Mouse (Mus musculus) adrenal gland, postnatal 14 days (tissue): Measurements from ENCODE around the gene Tmem63a. TPM values are rescaled to one million over a fixed set of nuclear protein-coding genes. Genes with fewer than 3 reads are reported as not detected.
"Not testable (repeated sequence)": the region's sequence is repeated elsewhere in the genome, so short reads cannot be mapped to it uniquely, and the experiment has no call there.

Experiments used
- DNase-seq: peaks from one replicate; pipeline ENCODE4 v3.0.0; 2021; ENCODE audit warnings: mixed read lengths
- total RNA-seq: library from RNA; stranded (reverse); gene quantifications from 2 replicates; pipeline ENCODE4 v1.2.3, GENCODE M21; 2021

Tmem63a gene
- total RNA-seq, 1 experiment from 2014 or later, result 44.4 TPM

- DNase-seq, result no peak
These were observed 15.9 kb upstream of the Tmem63a start for GRCm38 (mm10) chr1:180926286-180926685.

DNA sequence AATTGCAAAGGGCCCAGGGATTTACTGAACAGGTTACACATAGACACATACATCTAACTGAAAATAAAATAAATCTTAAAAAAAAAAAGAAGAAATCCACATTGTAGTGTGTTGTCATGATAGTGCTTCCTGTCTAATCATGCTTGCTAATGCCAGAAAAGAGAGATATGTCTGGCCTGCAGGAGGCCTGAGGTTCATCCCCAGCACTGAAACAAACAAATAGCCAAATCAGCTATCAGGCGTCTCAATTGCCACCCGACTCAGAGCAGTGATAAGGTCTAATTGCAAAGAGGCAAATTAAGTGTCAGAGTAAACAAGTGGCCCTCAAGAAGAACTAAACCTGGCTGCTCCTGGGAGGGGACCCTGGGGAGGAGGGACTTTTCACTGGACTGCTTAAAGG lies 12.5 kb upstream of the Tmem63a start:
- no peak for DNase-seq

DNA sequence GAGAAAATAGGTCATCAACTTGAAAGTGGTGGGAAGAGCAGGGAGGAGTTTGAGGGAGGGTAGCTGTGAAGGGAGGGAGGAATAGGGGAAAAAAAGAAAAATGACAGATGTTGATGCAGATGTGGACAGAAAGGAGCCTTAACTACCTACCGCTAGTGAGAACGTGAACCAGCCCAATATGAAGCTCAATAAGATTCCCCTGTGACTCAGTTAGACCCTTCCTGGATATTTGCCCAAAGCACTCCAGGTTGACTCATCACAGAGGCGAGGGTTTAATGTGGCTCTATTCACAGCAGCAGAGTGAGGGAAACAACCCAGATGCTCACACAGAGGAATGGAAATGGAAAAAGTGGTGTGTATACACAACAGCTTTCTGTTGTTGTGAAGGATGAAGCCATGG lies 11.0 kb upstream of the Tmem63a start:
- no peak for DNase-seq

- DNase-seq, result no peak
These were observed 8.5 kb upstream of the Tmem63a start for GRCm38 (mm10) chr1:180933659-180934058.

DNA sequence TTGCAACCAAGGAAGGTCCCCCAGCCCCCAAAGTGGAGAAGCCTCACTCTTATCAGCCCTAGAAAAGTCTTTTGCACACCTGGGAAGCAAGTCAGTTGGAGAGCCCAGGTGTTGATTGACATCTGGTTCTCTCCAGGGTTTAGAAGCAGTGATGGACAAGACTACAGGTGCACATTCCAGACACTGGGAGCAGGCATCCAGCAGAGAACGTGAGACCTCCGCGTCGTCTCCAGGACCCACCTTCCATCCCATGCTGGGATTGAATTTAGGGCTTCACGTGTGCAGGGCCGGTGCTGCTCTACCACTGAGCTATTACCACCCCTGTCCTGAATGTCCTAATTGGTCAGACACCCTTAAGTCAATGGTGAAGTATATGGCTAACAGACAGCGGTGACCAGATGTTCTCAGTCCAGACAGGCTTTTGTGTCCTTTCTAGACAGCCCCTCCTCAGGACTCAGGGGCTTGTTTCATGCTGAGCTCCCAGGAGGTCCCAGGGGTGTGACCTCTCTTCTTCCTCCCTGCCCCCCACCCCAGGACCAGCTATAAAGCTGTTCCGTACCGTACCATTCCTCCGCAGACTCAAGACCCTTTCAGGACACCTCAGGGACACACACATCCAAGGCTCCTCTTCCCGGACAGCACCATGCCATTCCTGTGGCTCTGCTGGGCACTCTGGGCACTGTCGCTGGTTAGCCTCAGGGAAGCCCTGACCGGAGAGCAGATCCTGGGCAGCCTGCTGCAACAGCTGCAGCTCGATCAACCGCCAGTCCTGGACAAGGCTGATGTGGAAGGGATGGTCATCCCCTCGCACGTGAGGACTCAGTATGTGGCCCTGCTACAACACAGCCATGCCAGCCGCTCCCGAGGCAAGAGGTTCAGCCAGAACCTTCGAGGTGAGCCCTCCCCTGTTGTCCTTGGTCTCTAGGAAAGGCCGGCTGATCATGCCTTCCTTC lies 7.4 kb upstream of the Tmem63a start, which contains the start of gene Lefty1:
Gene Lefty1, plus strand, starts transcription at position 556 of the 953 bp plus-strand sequence.
- no peak for DNase-seq

DNA sequence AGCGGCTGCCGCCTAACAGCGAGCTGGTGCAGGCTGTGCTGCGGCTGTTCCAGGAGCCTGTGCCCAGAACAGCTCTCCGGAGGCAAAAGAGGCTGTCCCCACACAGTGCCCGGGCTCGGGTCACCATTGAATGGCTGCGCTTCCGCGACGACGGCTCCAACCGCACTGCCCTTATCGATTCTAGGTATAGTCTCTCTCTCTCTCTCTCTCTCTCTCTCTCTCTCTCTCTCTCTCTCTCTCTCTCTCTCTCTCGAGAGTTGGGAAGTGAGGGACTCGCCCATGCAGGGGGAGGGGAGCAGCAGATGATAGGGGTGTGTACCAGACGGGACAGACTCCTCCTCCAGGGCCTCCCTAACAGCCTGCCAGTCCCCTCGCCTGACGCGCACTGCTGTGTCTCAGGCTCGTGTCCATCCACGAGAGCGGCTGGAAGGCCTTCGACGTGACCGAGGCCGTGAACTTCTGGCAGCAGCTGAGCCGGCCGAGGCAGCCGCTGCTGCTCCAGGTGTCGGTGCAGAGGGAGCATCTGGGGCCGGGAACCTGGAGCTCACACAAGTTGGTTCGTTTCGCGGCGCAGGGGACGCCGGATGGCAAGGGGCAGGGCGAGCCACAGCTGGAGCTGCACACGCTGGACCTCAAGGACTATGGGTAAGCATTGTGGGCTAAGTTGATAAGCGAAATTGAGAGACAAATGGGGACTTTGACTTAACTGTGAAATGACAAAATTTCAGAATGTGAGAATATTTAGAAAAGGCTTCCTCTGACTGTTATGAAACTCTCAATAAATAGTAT lies 5.3 kb upstream of the Tmem63a start:
- DNase-seq, result peak; percentile 84

DNA sequence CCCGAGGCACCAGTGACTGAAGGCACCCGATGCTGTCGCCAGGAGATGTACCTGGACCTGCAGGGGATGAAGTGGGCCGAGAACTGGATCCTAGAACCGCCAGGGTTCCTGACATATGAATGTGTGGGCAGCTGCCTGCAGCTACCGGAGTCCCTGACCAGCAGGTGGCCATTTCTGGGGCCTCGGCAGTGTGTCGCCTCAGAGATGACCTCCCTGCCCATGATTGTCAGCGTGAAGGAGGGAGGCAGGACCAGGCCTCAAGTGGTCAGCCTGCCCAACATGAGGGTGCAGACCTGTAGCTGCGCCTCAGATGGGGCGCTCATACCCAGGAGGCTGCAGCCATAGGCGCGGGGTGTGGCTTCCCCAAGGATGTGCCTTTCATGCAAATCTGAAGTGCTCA lies 4.5 kb upstream of the Tmem63a start:
- not testable (repeated sequence) for DNase-seq

GRCm38 (mm10) chr1:180938781-180939180 lies 3.4 kb upstream of the Tmem63a start:
- not testable (repeated sequence) for DNase-seq

- no peak for DNase-seq
These were observed 1.2 kb upstream of the Tmem63a start for GRCm38 (mm10) chr1:180940776-180941460.

GRCm38 (mm10) chr1:180941726-180942125 lies 418 bp upstream of the Tmem63a start:
- no peak for DNase-seq

GRCm38 (mm10) chr1:180943032-180943644 lies 994 bp downstream of the Tmem63a start:
- peak; percentile 52 for DNase-seq

DNA sequence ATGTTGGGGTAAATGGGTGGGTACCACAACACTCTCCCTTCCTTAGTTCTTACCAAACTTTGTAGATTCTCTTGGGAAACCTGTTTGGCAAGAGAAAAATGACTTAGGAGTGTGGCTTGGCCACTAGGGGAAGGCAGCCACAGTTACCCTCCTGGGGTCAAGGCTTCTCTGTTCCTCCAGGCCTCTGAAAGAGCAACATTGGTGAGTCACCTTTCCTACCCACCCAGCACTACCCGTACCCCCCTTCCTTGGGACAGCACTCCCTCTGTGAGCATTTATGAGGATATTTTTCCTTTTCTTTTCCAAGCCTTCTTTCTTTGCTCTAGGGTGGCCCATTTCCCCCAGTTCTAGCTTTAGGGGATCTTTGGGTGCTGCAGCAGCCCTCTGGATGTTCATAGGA lies 1.8 kb downstream of the Tmem63a start:
- DNase-seq, result peak; percentile 78

GRCm38 (mm10) chr1:180944553-180944952 lies 2.4 kb downstream of the Tmem63a start:
- DNase-seq, result peak; percentile 63

DNA sequence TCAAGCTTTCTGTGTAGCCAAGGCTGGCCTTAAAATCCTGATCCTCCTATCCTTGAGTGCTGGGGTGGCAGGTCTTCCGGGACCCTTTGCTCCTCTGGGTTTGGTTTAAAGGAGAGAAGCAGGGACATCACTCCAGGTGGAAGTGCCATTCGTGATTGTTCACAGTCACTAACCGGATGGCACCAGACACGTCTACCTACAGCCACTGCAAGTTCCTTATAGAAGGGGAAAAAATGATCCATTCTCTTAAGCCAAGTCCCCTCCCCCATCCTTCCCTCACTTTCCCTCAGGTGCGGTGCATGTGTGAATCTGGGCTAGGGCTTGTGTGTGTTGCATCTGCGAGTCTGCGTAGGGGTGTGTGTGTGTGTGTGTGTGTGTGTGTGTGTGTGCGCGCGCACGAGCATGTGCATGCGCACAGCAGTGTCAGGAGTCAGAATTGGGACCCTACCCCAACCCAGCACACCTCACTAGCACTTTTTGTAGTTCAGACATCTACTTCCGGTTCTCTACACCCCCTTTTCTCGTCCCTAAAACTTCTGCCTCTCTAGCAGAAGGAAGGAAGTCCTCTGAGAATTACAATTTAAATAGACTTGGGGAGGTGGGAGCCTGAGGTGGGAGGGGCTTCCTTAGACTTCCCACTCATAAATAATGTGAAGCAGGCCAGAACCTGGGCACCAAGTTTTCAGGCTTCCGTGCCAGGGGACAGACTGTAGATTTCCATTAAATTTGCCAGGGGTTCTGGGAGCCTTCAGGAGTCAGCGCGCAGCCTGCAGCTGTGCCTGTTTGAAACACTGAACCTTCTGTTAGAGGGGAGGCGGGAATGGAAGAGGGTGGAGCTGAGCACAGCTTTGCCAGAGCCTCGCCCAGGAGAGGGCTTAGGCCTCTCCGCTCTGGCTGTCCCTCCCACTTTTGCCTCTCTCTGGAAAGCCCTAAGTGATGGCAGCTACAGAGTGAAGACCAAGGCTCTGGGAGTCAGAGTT lies 3.1 kb downstream of the Tmem63a start:
- peak; percentile 72 for DNase-seq

- DNase-seq, result peak; percentile 88
These were observed 4.3 kb downstream of the Tmem63a start for GRCm38 (mm10) chr1:180946448-180946847.

- DNase-seq, result no peak
These were observed 10.1 kb downstream of the Tmem63a start for GRCm38 (mm10) chr1:180952085-180952746.

- no peak for DNase-seq
These were observed 10.7 kb downstream of the Tmem63a start for GRCm38 (mm10) chr1:180952808-180953207.

- DNase-seq, result no peak
These were observed 14.3 kb downstream of the Tmem63a start for GRCm38 (mm10) chr1:180956401-180956800.

DNA sequence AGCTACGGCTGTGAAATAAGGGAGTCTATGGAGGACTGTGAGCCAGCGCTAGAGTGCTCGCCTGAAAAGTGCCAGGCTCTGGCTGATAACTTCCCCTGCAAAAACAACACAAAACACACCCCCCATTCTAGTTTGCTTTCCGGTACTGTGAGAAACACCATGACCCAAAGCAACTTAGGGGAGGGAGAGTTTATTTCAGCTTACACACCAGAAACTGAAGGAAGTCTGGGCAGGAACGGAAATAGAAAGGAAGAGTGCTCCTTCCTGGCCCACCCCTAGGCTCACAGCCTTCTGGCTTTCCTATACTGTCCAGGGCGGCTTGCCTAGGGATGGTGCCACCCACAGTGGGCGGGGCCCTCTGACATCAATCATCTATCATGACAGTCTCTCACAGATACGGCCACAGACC lies 14.8 kb downstream of the Tmem63a start:
- peak; percentile 62 for DNase-seq

- no peak for DNase-seq
These were observed 15.8 kb downstream of the Tmem63a start for GRCm38 (mm10) chr1:180957989-180958388.
